ENCODE assay signal across 14 mouse cellular contexts in genomic region chr10:70442623-70443022, GRCm38 (mm10). TPM values are rescaled to one million over a fixed set of nuclear protein-coding genes. Genes with fewer than 3 reads are reported as not detected.
DNase-seq lines count a peak whose midpoint lies in the region; ATAC-seq and TF ChIP-seq lines count a peak whose summit lies in the region.
"Had no signal": no experiment of that assay in that cellular context is flagged by ENCODE, and none has a peak within 500 bp of the region (broad histone marks: within the 10 kb centered on the region; RNA-seq: fewer than 3 reads in every experiment).

No protein-coding gene starts in this region.

- H3K4me2 ChIP-seq in forebrain, embryonic 12.5 days = peak overlapping the region; percentile 78; the same call in 1 of the 2 replicates
- H3K4me2 ChIP-seq in forebrain, embryonic 11.5 days (ENCODE audit: low read depth, low read length, severe bottlenecking) = no peak overlapping the region
- peak overlapping the region; percentile 74 for H3K4me2 ChIP-seq in hindbrain, embryonic 15.5 days
- peak overlapping the region; percentile 52 for H3K4me2 ChIP-seq in neural tube, embryonic 14.5 days (ENCODE audit: low read depth, low read length)
- no peak overlapping the region for H3K4me2 ChIP-seq in liver, embryonic 12.5 days

- no peaks in the 10 kb centered on the region for H3K36me3 ChIP-seq in forebrain, embryonic 12.5 days (replicated peaks)
- no peaks in the 10 kb centered on the region for H3K36me3 ChIP-seq in forebrain, embryonic 11.5 days (ENCODE audit: control insufficient read depth, insufficient read depth, low read length)
- no peaks in the 10 kb centered on the region for H3K36me3 ChIP-seq in hindbrain, embryonic 15.5 days
- H3K36me3 ChIP-seq in neural tube, embryonic 14.5 days (ENCODE audit: control insufficient read depth, insufficient read depth, low read length) = no peaks in the 10 kb centered on the region
- no peaks in the 10 kb centered on the region for H3K36me3 ChIP-seq in liver, embryonic 12.5 days

- no peaks in the 10 kb centered on the region for H3K27me3 ChIP-seq in forebrain, embryonic 12.5 days
- H3K27me3 ChIP-seq in forebrain, embryonic 11.5 days (ENCODE audit: control insufficient read depth, insufficient read depth, low read length) = no peaks in the 10 kb centered on the region
- H3K27me3 ChIP-seq in hindbrain, embryonic 15.5 days = no peaks in the 10 kb centered on the region
- H3K27me3 ChIP-seq in neural tube, embryonic 14.5 days (ENCODE audit: control insufficient read depth, insufficient read depth, low read length) = no peaks in the 10 kb centered on the region
- H3K27me3 ChIP-seq in liver, embryonic 12.5 days (replicated peaks) = peaks cover 25% of the 10 kb centered on the region

- intact Hi-C loops in left cerebral cortex, adult 2 months (cut with DNase I) = loop anchor here (5.0 kb wide), 1 partner anchor 40 kb away; no protein-coding TSS in a partner anchor
- intact Hi-C loops in left cerebral cortex, postnatal 25 days (cut with DNase I) = loop anchor here (5.0 kb wide), 1 partner anchor 80 kb away; no protein-coding TSS in a partner anchor

- 89% methylated on average over 5 of the region's 5 CpGs for WGBS in forebrain, embryonic 12.5 days
- 84% methylated on average over 5 of the region's 5 CpGs for WGBS in forebrain, embryonic 11.5 days
- WGBS in hindbrain, embryonic 15.5 days = 77% methylated on average over 5 of the region's 5 CpGs
- 74% methylated on average over 5 of the region's 5 CpGs for WGBS in neural tube, embryonic 14.5 days
- 59% methylated on average over 5 of the region's 5 CpGs for WGBS in liver, embryonic 12.5 days (ENCODE audit: insufficient replicate concordance)

- H3K4me1 ChIP-seq in forebrain, embryonic 12.5 days = peaks cover 34% of the 10 kb centered on the region
- H3K4me1 ChIP-seq in forebrain, embryonic 11.5 days (replicated peaks; ENCODE audit: control insufficient read depth, insufficient read depth, low read length) = no peaks in the 10 kb centered on the region; the same call in 1 of the 2 replicates
- peaks cover 31% of the 10 kb centered on the region for H3K4me1 ChIP-seq in hindbrain, embryonic 15.5 days (replicated peaks)
- peaks cover 12% of the 10 kb centered on the region for H3K4me1 ChIP-seq in neural tube, embryonic 14.5 days (ENCODE audit: control insufficient read depth, insufficient read depth, low read length)
- peaks cover 3% of the 10 kb centered on the region for H3K4me1 ChIP-seq in liver, embryonic 12.5 days

- H3K27ac ChIP-seq in forebrain, embryonic 12.5 days = no peak overlapping the region
- no peak overlapping the region for H3K27ac ChIP-seq in forebrain, embryonic 11.5 days (ENCODE audit: low read depth, low read length)
- peak overlapping the region; percentile 48 for H3K27ac ChIP-seq in left cerebral cortex, adult 2 months
- no peak overlapping the region for H3K27ac ChIP-seq in hindbrain, embryonic 15.5 days (replicated peaks)
- no peak overlapping the region for H3K27ac ChIP-seq in neural tube, embryonic 14.5 days (ENCODE audit: low read depth, low read length)
- H3K27ac ChIP-seq in liver, embryonic 12.5 days = no peak overlapping the region
- H3K27ac ChIP-seq: liver, embryonic 14.5 days had no signal

- no peak overlapping the region for H3K9ac ChIP-seq in forebrain, embryonic 12.5 days
- H3K9ac ChIP-seq in forebrain, embryonic 11.5 days (ENCODE audit: low read length) = no peak overlapping the region
- no peak overlapping the region for H3K9ac ChIP-seq in hindbrain, embryonic 15.5 days
- no peak overlapping the region for H3K9ac ChIP-seq in neural tube, embryonic 14.5 days (replicated peaks; ENCODE audit: low read depth, low read length)
- no peak overlapping the region for H3K9ac ChIP-seq in liver, embryonic 12.5 days
- H3K9ac ChIP-seq: liver, embryonic 14.5 days had no signal

- H3K4me3 ChIP-seq in forebrain, embryonic 12.5 days (replicated peaks) = no peak overlapping the region
- H3K4me3 ChIP-seq in forebrain, embryonic 11.5 days (ENCODE audit: low read depth, low read length) = no peak overlapping the region
- H3K4me3 ChIP-seq in left cerebral cortex, adult 2 months = peak overlapping the region; percentile 18
- peak overlapping the region; percentile 82; the same call in 1 of the 2 replicates for H3K4me3 ChIP-seq in hindbrain, embryonic 15.5 days
- no peak overlapping the region for H3K4me3 ChIP-seq in neural tube, embryonic 14.5 days (ENCODE audit: low read depth, low read length)
- H3K4me3 ChIP-seq in liver, embryonic 12.5 days = no peak overlapping the region

- no peak for ATAC-seq in forebrain, embryonic 12.5 days (ENCODE audit: low FRiP score)
- ATAC-seq in forebrain, embryonic 11.5 days (replicated peaks; ENCODE audit: low FRiP score) = no peak
- ATAC-seq in hindbrain, embryonic 15.5 days (ENCODE audit: low FRiP score, low read depth) = no peak
- ATAC-seq in neural tube, embryonic 14.5 days (ENCODE audit: low read depth) = no peak
- ATAC-seq in liver, embryonic 12.5 days = no peak

- no peaks in the 10 kb centered on the region for H3K9me3 ChIP-seq in forebrain, embryonic 12.5 days
- H3K9me3 ChIP-seq in forebrain, embryonic 11.5 days (ENCODE audit: control insufficient read depth, low read length) = no peaks in the 10 kb centered on the region
- H3K9me3 ChIP-seq in hindbrain, embryonic 15.5 days = no peaks in the 10 kb centered on the region
- no peaks in the 10 kb centered on the region for H3K9me3 ChIP-seq in neural tube, embryonic 14.5 days (ENCODE audit: control insufficient read depth, low read length)
- H3K9me3 ChIP-seq in liver, embryonic 12.5 days (replicated peaks) = no peaks in the 10 kb centered on the region

- DNase-seq in forebrain, embryonic 11.5 days (ENCODE audit: low spot score) = no peak
- no peak for DNase-seq in left cerebral cortex, adult 2 months (ENCODE audit: extremely low spot score in 1 of 2, low spot score in 2 of 2)
- no peak for DNase-seq in left cerebral cortex, postnatal 25 days (ENCODE audit: low spot score in 2 of 2)
- no peak for DNase-seq in layer of hippocampus, adult 8-10 months (ENCODE audit: low spot score in 2 of 2)
- DNase-seq: adrenal gland, postnatal 36 days; cerebellum, adult 18-20 months; kidney, postnatal 14 days; lung, postnatal 36 days had no signal

- no peak for TF ChIP-seq CTCF in left cerebral cortex, adult 2 months (IDR thresholded peaks at IDR 0.05)

RNA-seq across cellular contexts. Expression of gene Fam13c, which starts 2.3 kb away (rescaled TPM):
- 17.7 and 19.1 TPM in 2 replicates for polyA plus RNA-seq in forebrain, embryonic 12.5 days (2016; fragmentation: Nextera tagmentation; extraction: Ambion mirVana)
- polyA plus RNA-seq in forebrain, embryonic 11.5 days (2014; fragmentation: Nextera tagmentation; extraction: Ambion mirVana) = 11.7 and 13.6 TPM in 2 replicates
- 10 to 100 TPM; 56.5 to 69.2 TPM for total RNA-seq in left cerebral cortex, adult 2 months (2021)
- 10 to 100 TPM; 59.4 to 60.7 TPM for total RNA-seq in left cerebral cortex, postnatal 25 days (2021)
- polyA plus RNA-seq in hindbrain, embryonic 15.5 days (2015; fragmentation: Nextera tagmentation; extraction: Ambion mirVana) = 23.8 and 24.6 TPM in 2 replicates
- 21.8 and 22.4 TPM in 2 replicates for polyA plus RNA-seq in neural tube, embryonic 14.5 days (2014; fragmentation: Nextera tagmentation; extraction: Ambion mirVana)
- total RNA-seq in layer of hippocampus, adult 8-10 months (2022) = 10 to 100 TPM; 80.3 to 85.3 (median 82.6) TPM
- polyA plus RNA-seq in liver, embryonic 12.5 days (2016; fragmentation: Nextera tagmentation; extraction: Ambion mirVana) = 0.56 and 0.85 TPM in 2 replicates
- total RNA-seq: neutrophil, adult 5-6 weeks had no signal

Comparison
In these comparisons a context has a peak if more than half of its experiments do, and no peak if none do; other contexts are left out.
1. H3K4me2 ChIP-seq: peak in forebrain, embryonic 12.5 days (single experiment), hindbrain, embryonic 15.5 days (single experiment) and neural tube, embryonic 14.5 days (single experiment); none in forebrain, embryonic 11.5 days (single experiment) and liver, embryonic 12.5 days (single experiment).
2. H3K4me3 ChIP-seq: peak in left cerebral cortex, adult 2 months (single experiment) and hindbrain, embryonic 15.5 days (single experiment); none in forebrain, embryonic 12.5 days (single experiment), forebrain, embryonic 11.5 days (single experiment), neural tube, embryonic 14.5 days (single experiment) and liver, embryonic 12.5 days (single experiment).